Mouse (Mus musculus) spleen, adult 2 months (tissue): ENCODE measurements around the gene Mgat4b. TPM values are rescaled to one million over a fixed set of nuclear protein-coding genes. Genes with fewer than 3 reads are reported as not detected.

Experiments used
- DNase-seq, 2 experiments: peaks; one replicate each; pipeline versions ENCODE4 v3.0.0 to v3.0.0-alpha.2; 2012 to 2021; ENCODE audit warnings: low spot score in 2 of 2, low read depth in 1 of 2
- H3K27ac ChIP-seq: fragments of 200-500 bp; 2 replicates; pipeline ENCODE4 v1.5.1; 2012; ENCODE audit warnings: low read length, inconsistent platforms; ENCODE audit not compliant: insufficient read depth
- H3K27me3 ChIP-seq: fragments of 200-500 bp; 2 replicates; pipeline ENCODE4 v1.6.1; 2012; ENCODE audit warnings: mild to moderate bottlenecking, moderate library complexity, low read length, inconsistent platforms; ENCODE audit not compliant: control insufficient read depth, insufficient read depth
- H3K36me3 ChIP-seq: fragments of 200-500 bp; 2 replicates; pipeline ENCODE4 v1.6.1; 2012; ENCODE audit warnings: mild to moderate bottlenecking, low read length, inconsistent platforms; ENCODE audit not compliant: control insufficient read depth, insufficient read depth
- H3K4me1 ChIP-seq: fragments of 200-500 bp; 2 replicates; pipeline ENCODE4 v1.6.1; 2011; ENCODE audit warnings: inconsistent platforms; ENCODE audit not compliant: control insufficient read depth, insufficient read depth, insufficient read length
- H3K4me3 ChIP-seq: fragments of 200-500 bp; 2 replicates; pipeline ENCODE4 v1.5.1; 2011; ENCODE audit warnings: mild to moderate bottlenecking, inconsistent platforms; ENCODE audit not compliant: insufficient read depth, insufficient read length; ENCODE audit errors: extremely low read depth
- CTCF ChIP-seq: fragments of 200-500 bp; IDR thresholded peaks from 2 replicates; pipeline ENCODE4 v1.5.1; 2011; ENCODE audit warnings: mild to moderate bottlenecking, inconsistent platforms; ENCODE audit not compliant: insufficient read depth, insufficient read length, insufficient replicate concordance; ENCODE audit errors: extremely low read depth
- POLR2A ChIP-seq: fragments of 200-500 bp; IDR thresholded peaks from 2 replicates; pipeline ENCODE4 v1.6.1; 2011; ENCODE audit warnings: low read depth, low read length, inconsistent platforms
- WGBS: fragments of 180-500 bp; shearing (Covaris S2); methylation state at CpG from one replicate; pipeline ENCODE4 v1.1.7; 2018; 5-methylcytosine and 5-hydroxymethylcytosine counted together
- polyA plus RNA-seq: library from polyadenylated mRNA; depleted of rRNA; stranded (reverse); fragments of >200 nt; gene quantifications from 2 replicates; pipeline ENCODE4 v1.2.3, GENCODE M21; 2012

Mgat4b gene
- polyA plus RNA-seq, 1 experiment, result 32.6 TPM

- TF ChIP-seq POLR2A (no peak), CTCF (no peak)
- Histone ChIP-seq H3K4me3 (no peak overlapping the region), H3K27ac (no peak overlapping the region), H3K27me3 (no peaks in the 10 kb centered on the region), H3K36me3 (no peaks in the 10 kb centered on the region), H3K4me1 (no peaks in the 10 kb centered on the region)
- 86% methylated on average over 4 of the region's 4 CpGs for WGBS
- DNase-seq, result no peak
Measured at GRCm38 (mm10) chr11:50190362-50190761, 20.3 kb upstream of the Mgat4b start.

- Histone ChIP-seq H3K4me3 (no peak overlapping the region), H3K4me1 (no peaks in the 10 kb centered on the region), H3K36me3 (no peaks in the 10 kb centered on the region), H3K27ac (no peak overlapping the region), H3K27me3 (no peaks in the 10 kb centered on the region)
- 80% methylated on average over 3 of the region's 3 CpGs for WGBS
- no peak for DNase-seq
- TF ChIP-seq POLR2A (no peak), CTCF (no peak)
Measured at GRCm38 (mm10) chr11:50192278-50192677, 18.4 kb upstream of the Mgat4b start.

GRCm38 (mm10) chr11:50194070-50194469, 16.6 kb upstream of the Mgat4b start:
- no peak for TF ChIP-seq POLR2A
- no peak for TF ChIP-seq CTCF
- Histone ChIP-seq H3K4me3 (no peak overlapping the region), H3K27ac (no peak overlapping the region), H3K4me1 (no peaks in the 10 kb centered on the region), H3K36me3 (peaks cover 2% of the 10 kb centered on the region), H3K27me3 (no peaks in the 10 kb centered on the region)
- WGBS, result 85% methylated on average over 7 of the region's 7 CpGs
- no peak for DNase-seq

- Histone ChIP-seq H3K36me3 (peaks cover 6% of the 10 kb centered on the region), H3K27ac (no peak overlapping the region), H3K27me3 (no peaks in the 10 kb centered on the region), H3K4me3 (no peak overlapping the region), H3K4me1 (no peaks in the 10 kb centered on the region)
- 80% methylated on average over 4 of the region's 4 CpGs for WGBS
- TF ChIP-seq CTCF (no peak), POLR2A (no peak)
- DNase-seq, result no peak
Measured at GRCm38 (mm10) chr11:50194793-50195192, 15.9 kb upstream of the Mgat4b start.

GRCm38 (mm10) chr11:50197500-50197899, 13.2 kb upstream of the Mgat4b start:
- no peaks in the 10 kb centered on the region for H3K27me3 ChIP-seq
- no peak overlapping the region for H3K4me3 ChIP-seq
- no peak overlapping the region for H3K27ac ChIP-seq
- no peak for DNase-seq
- TF ChIP-seq POLR2A, result no peak
- no peak for TF ChIP-seq CTCF
- 87% methylated on average over 4 of the region's 4 CpGs for WGBS
- peaks cover 29% of the 10 kb centered on the region for H3K36me3 ChIP-seq
- no peaks in the 10 kb centered on the region for H3K4me1 ChIP-seq

GRCm38 (mm10) chr11:50198219-50198846, 12.4 kb upstream of the Mgat4b start:
- Histone ChIP-seq H3K27ac (no peak overlapping the region), H3K4me1 (no peaks in the 10 kb centered on the region), H3K4me3 (no peak overlapping the region), H3K36me3 (peaks cover 34% of the 10 kb centered on the region), H3K27me3 (no peaks in the 10 kb centered on the region)
- TF ChIP-seq CTCF (no peak), POLR2A (no peak)
- 85% methylated on average over 4 of the region's 5 CpGs for WGBS
- no peak for DNase-seq

GRCm38 (mm10) chr11:50198916-50199315, 11.8 kb upstream of the Mgat4b start:
- H3K27ac ChIP-seq, result no peak overlapping the region
- no peaks in the 10 kb centered on the region for H3K4me1 ChIP-seq
- no peak overlapping the region for H3K4me3 ChIP-seq
- no peaks in the 10 kb centered on the region for H3K27me3 ChIP-seq
- no peak for DNase-seq
- H3K36me3 ChIP-seq, result peaks cover 37% of the 10 kb centered on the region
- WGBS, result 87% methylated on average over 2 of the region's 2 CpGs
- TF ChIP-seq POLR2A, result no peak
- TF ChIP-seq CTCF, result no peak
